Mouse (Mus musculus): ENCODE results near the gene D130043K22Rik.

- TF ChIP-seq TAL1 (conservative IDR thresholded peaks at IDR 0.05; ENCODE audit: low read depth, low read length) = no peak
- TF ChIP-seq CTCF (IDR thresholded peaks at IDR 0.05; ENCODE audit: low read depth, low read length) = no peak
- no peak for TF ChIP-seq POLR2AphosphoS5 (IDR thresholded peaks at IDR 0.05; ENCODE audit: insufficient replicate concordance, low read depth, low read length)
- no peak for TF ChIP-seq GATA1 (IDR thresholded peaks at IDR 0.05; ENCODE audit: borderline replicate concordance, low read length)
- no peak for TF ChIP-seq GATA2 (IDR thresholded peaks at IDR 0.05; ENCODE audit: borderline replicate concordance, low read depth, low read length)
These were observed 45.6 kb upstream of the D130043K22Rik start for GRCm38 (mm10) chr13:24799378-24799777.
